Mouse (Mus musculus) kidney, adult 2 months (tissue): Measurements from ENCODE around the gene Fbxo10. TPM values are rescaled to one million over a fixed set of nuclear protein-coding genes. Genes with fewer than 3 reads are reported as not detected.
"Not testable (repeated sequence)": the region's sequence is repeated elsewhere in the genome, so short reads cannot be mapped to it uniquely, and the experiment has no call there.

Source experiments
- DNase-seq: peaks from one replicate; pipeline ENCODE4 v3.0.0; 2021
- H3K27ac ChIP-seq: fragments of 200-500 bp; 2 replicates; pipeline ENCODE4 v1.5.1; 2012; ENCODE audit warnings: low read depth, low read length, control low read depth, inconsistent platforms; ENCODE audit not compliant: insufficient read depth
- H3K27me3 ChIP-seq: fragments of 200-500 bp; replicated peaks from 2 replicates; pipeline ENCODE4 v1.6.1; 2012; ENCODE audit warnings: mild to moderate bottlenecking, moderate library complexity, low read length, inconsistent platforms; ENCODE audit not compliant: control insufficient read depth, insufficient read depth
- H3K36me3 ChIP-seq: fragments of 200-500 bp; 2 replicates; pipeline ENCODE4 v1.6.1; 2012; ENCODE audit warnings: mild to moderate bottlenecking, moderate library complexity, low read length, inconsistent platforms; ENCODE audit not compliant: control insufficient read depth, insufficient read depth
- H3K4me1 ChIP-seq: fragments of 200-500 bp; 2 replicates; pipeline ENCODE4 v1.6.1; 2011; ENCODE audit warnings: low read length; ENCODE audit not compliant: control insufficient read depth, insufficient read depth
- H3K4me3 ChIP-seq: fragments of 200-500 bp; 2 replicates; pipeline ENCODE4 v1.5.1; 2011; ENCODE audit warnings: mild to moderate bottlenecking, low read depth, low read length, control low read depth; ENCODE audit not compliant: insufficient read depth
- CTCF ChIP-seq: fragments of 200-500 bp; conservative IDR thresholded peaks from 2 replicates; pipeline ENCODE4 v1.5.1; 2011; ENCODE audit warnings: low read depth, mild to moderate bottlenecking, control low read depth, low read length, moderate library complexity, mixed read lengths; ENCODE audit not compliant: insufficient read depth, insufficient read length
- POLR2A ChIP-seq: fragments of 200-500 bp; IDR thresholded peaks from one replicate; pipeline ENCODE4 v1.6.1; 2011; ENCODE audit warnings: low read depth, low read length, control low read depth
- WGBS: fragments of 180-500 bp; shearing (Covaris S2); methylation state at CpG from one replicate; pipeline ENCODE4 v1.1.7; 2018; 5-methylcytosine and 5-hydroxymethylcytosine counted together
- polyA plus RNA-seq: library from polyadenylated mRNA; depleted of rRNA; stranded (reverse); fragments of >200 nt; gene quantifications from 2 replicates; pipeline ENCODE4 v1.2.3, GENCODE M21; 2012

The Fbxo10 gene
- polyA plus RNA-seq, 1 experiment = 18.6 TPM

- no peak for TF ChIP-seq CTCF
- no peak for TF ChIP-seq POLR2A
- H3K27me3 ChIP-seq = no peaks in the 10 kb centered on the region
- peak overlapping the region; percentile 2; the same call in 1 of the 2 replicates for H3K27ac ChIP-seq
- peaks cover 21% of the 10 kb centered on the region; the same call in 1 of the 2 replicates for H3K4me1 ChIP-seq
- no peak overlapping the region for H3K4me3 ChIP-seq
- 58% methylated on average over 15 of the region's 15 CpGs for WGBS
- DNase-seq = peak; percentile 58
- H3K36me3 ChIP-seq = no peaks in the 10 kb centered on the region
Observed at GRCm38 (mm10) chr4:45072261-45072973, 12.0 kb downstream of the Fbxo10 start.

GRCm38 (mm10) chr4:45067742-45068141 lies 16.7 kb downstream of the Fbxo10 start:
- no peaks in the 10 kb centered on the region for H3K36me3 ChIP-seq
- H3K27me3 ChIP-seq = no peaks in the 10 kb centered on the region
- 89% methylated on average over 4 of the region's 4 CpGs for WGBS
- DNase-seq = no peak
- no peak overlapping the region for H3K4me3 ChIP-seq
- peaks cover 25% of the 10 kb centered on the region; the same call in 1 of the 2 replicates for H3K4me1 ChIP-seq
- TF ChIP-seq CTCF (no peak), POLR2A (no peak)
- H3K27ac ChIP-seq = no peak overlapping the region

- WGBS = 36% methylated on average over 2 of the region's 2 CpGs
- H3K4me3 ChIP-seq = no peak overlapping the region
- no peak overlapping the region for H3K27ac ChIP-seq
- DNase-seq = no peak
- no peaks in the 10 kb centered on the region for H3K27me3 ChIP-seq
- H3K4me1 ChIP-seq = peaks cover 12% of the 10 kb centered on the region; the same call in 1 of the 2 replicates
- H3K36me3 ChIP-seq = no peaks in the 10 kb centered on the region
- TF ChIP-seq POLR2A (no peak), CTCF (no peak)
Observed at GRCm38 (mm10) chr4:45066036-45066730, 18.2 kb downstream of the Fbxo10 start.

GRCm38 (mm10) chr4:45064577-45064976 lies 19.8 kb downstream of the Fbxo10 start:
- Histone ChIP-seq H3K4me1 (peaks cover 4% of the 10 kb centered on the region; the same call in 1 of the 2 replicates), H3K4me3 (no peak overlapping the region), H3K27me3 (no peaks in the 10 kb centered on the region), H3K36me3 (no peaks in the 10 kb centered on the region), H3K27ac (peak overlapping the region; percentile 77)
- TF ChIP-seq POLR2A (no peak), CTCF (no peak)
- 58% methylated on average over 2 of the region's 2 CpGs for WGBS
- DNase-seq = peak; percentile 81

- not testable (repeated sequence) for H3K4me1 ChIP-seq
- WGBS = 79% methylated on average over 1 of the region's 1 CpGs
Observed at GRCm38 (mm10) chr4:45063836-45064235, 20.6 kb downstream of the Fbxo10 start.

GRCm38 (mm10) chr4:45055451-45055850 lies 29.0 kb downstream of the Fbxo10 start:
- Histone ChIP-seq H3K27ac (no peak overlapping the region), H3K36me3 (no peaks in the 10 kb centered on the region), H3K4me1 (no peaks in the 10 kb centered on the region), H3K4me3 (no peak overlapping the region), H3K27me3 (no peaks in the 10 kb centered on the region)
- DNase-seq = no peak
- 79% methylated on average over 8 of the region's 8 CpGs for WGBS
- TF ChIP-seq POLR2A (no peak), CTCF (no peak)

More at GRCm38 (mm10) chr4:45063836-45064235, 20.6 kb downstream of the Fbxo10 start:
- H3K36me3 ChIP-seq, H3K27ac ChIP-seq, H3K27me3 ChIP-seq, H3K4me3 ChIP-seq, DNase-seq: not testable (repeated sequence)

- WGBS = 30% methylated on average over 3 of the region's 3 CpGs
- peak; percentile 47 for DNase-seq
Observed at GRCm38 (mm10) chr4:45054862-45055261, 29.5 kb downstream of the Fbxo10 start.

More at GRCm38 (mm10) chr4:45054862-45055261, 29.5 kb downstream of the Fbxo10 start:
- Histone ChIP-seq H3K36me3 (no peaks in the 10 kb centered on the region), H3K4me3 (no peak overlapping the region), H3K27ac (no peak overlapping the region), H3K27me3 (no peaks in the 10 kb centered on the region), H3K4me1 (no peaks in the 10 kb centered on the region)
- no peak; the same call in 1 of the 2 replicates for TF ChIP-seq CTCF
- TF ChIP-seq POLR2A = no peak
